Mouse (Mus musculus) layer of hippocampus, postnatal 14 days (tissue): ENCODE measurements around the gene Ccl22. TPM values are rescaled to one million over a fixed set of nuclear protein-coding genes. Genes with fewer than 3 reads are reported as not detected.

Source experiments
- DNase-seq, 2 experiments: peaks; one replicate each; pipeline ENCODE4 v3.0.0; 2021 to 2022; ENCODE audit warnings: low spot score in 2 of 2, mixed read lengths in 1 of 2
- long read RNA-seq, 2 experiments: library from polyadenylated mRNA; stranded (forward); transcript quantifications; one replicate each; pipeline ENCODE4 v2.0.0; 2021
- total RNA-seq, 2 experiments: library from RNA; stranded (reverse); gene quantifications; 2 replicates each; pipeline ENCODE4 v1.2.3; 2021

Gene Ccl22
- under 1 TPM; 0.17 to 0.18 TPM for total RNA-seq
- long read RNA-seq, experiment 1: 0 reads
- long read RNA-seq, experiment 2: 0 reads

GRCm38 (mm10) chr8:94745476-94746184, at the start of gene Ccl22:
Gene Ccl22, plus strand, starts transcription at chr8:94745590.
- no peak for DNase-seq

- DNase-seq: peak; percentile 45 to 47
Observed at GRCm38 (mm10) chr8:94695994-94696384, 49.4 kb upstream of the Ccl22 start, which contains the start of gene Pllp. Gene Pllp, minus strand, starts transcription at chr8:94696278.

- DNase-seq: no peak
Observed at GRCm38 (mm10) chr8:94696566-94696965, 48.8 kb upstream of the Ccl22 start.

GRCm38 (mm10) chr8:94697956-94698355, 47.4 kb upstream of the Ccl22 start:
- no peak for DNase-seq

DNA sequence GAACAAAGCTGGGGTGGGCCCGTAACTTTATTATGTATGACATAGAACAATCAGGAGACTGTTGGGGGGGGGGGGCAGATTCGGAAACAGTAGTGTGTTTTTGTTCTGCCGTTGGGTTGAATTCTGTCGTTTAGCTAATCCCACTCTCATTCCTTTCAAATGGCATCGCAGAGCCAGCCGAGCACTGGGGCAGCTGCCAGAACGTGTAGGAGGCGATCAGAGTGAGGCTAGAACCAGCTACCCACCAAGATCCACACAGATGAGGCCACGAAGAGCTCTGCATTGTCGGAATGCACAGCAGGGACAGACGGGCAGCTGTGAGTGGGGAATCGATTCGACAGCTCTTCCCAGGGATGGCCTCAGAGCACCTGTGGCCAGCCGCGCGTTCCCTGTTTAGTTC, 46.0 kb upstream of the Ccl22 start:
- peak in 1 of 2 experiments; percentile 61 for DNase-seq

DNA sequence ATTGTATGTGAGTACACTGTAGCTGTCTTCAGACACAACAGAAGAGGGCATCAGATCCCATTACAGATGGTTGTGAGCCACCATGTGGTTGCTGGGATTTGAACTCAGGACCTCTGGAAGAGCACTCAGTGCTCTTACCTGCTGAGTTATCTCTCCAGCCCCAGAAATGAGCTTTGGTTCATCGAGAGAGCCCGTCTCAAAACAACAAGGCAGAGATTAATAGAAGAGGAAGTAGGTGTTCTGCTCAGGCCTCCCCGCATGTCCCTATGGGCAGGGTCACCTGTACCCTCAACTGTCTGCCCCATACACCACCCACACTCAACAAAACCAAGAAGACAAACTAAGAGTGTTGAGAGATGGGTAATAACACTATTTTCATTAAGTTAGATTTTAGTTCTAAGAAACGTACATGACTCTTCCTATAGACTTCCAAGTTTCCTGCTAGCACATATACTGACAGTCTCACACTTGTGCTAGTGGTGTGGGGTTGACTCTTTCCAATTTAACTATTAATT, 44.9 kb upstream of the Ccl22 start:
- DNase-seq: peak in 1 of 2 experiments; percentile 0

DNA sequence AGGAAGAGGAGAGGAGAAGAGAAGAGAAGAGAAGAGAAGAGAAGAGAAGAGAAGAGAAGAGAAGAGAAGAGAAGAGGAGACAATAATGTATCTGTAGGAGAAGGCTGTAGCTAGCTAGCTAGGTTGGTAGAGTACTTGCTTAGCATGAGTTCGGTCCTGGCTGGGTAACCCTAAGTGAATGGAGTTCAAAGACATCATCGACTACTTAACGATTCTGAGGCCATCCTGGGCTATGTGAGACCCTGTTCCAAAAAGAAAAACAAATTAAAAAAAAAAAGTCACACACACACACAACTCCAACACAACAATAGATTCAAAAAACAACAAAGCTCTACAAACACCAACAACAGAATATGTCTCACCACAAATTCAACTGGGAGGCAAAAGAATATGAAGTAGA, 43.2 kb upstream of the Ccl22 start:
- DNase-seq: no peak

- DNase-seq: peak; percentile 78 to 82
Observed at GRCm38 (mm10) chr8:94702844-94703813, 42.3 kb upstream of the Ccl22 start.

DNA sequence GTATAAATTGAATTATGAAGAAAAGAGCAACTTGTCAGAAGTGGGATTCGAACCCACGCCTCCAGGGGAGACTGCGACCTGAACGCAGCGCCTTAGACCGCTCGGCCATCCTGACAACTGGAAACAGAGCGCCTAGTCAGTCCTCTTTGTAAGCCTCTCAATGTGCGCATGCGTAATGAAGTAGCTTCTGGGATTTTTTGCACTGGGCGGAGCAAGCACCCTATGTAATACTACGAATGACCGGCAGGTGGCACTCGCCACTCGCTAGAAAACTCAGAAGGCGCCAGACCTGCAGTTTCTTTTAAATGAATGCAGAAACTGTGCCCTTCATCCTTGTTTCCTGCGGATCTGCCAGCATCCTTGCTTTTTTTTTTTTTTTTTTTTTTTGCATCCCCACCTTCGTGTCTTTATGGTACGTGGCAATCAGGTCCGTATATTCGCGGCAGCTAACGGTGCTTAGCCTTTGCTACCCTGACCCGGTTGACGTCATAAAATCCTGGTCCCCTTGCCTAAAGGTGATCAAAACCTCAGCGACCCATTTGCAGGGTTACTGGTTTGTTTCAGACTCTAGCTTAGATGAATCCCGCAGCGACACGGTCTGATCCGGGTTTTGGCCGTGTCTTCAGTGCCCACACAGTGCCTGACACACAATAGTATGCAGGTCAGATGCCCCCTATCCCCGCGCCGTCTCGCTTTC, 41.3 kb upstream of the Ccl22 start:
- peak; percentile 99 to 100 for DNase-seq

GRCm38 (mm10) chr8:94704669-94704984, 40.8 kb upstream of the Ccl22 start:
- no peak for DNase-seq

GRCm38 (mm10) chr8:94705581-94706245, 39.7 kb upstream of the Ccl22 start:
- DNase-seq: no peak

- no peak for DNase-seq
Observed at GRCm38 (mm10) chr8:94706732-94707395, 38.5 kb upstream of the Ccl22 start.

DNA sequence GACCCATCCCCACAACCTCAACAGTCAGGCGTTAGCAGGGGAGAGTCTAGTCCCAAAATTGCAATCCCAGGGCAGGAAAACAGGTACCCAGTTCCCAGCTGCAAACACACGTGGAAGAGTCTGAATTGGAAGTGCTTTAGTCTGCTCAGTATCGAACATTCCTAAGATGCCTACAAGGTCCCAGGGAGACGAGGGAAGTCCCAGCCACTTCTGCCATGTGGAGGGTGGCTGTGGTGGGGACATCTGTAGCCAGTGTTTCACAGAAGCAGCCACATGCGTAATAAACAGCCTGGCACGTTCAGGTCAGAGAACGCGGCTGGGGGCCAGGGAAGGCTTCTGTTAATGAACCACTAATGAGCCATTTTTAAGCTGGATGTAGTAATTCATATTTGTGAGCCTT, 35.1 kb upstream of the Ccl22 start:
- DNase-seq: no peak

DNA sequence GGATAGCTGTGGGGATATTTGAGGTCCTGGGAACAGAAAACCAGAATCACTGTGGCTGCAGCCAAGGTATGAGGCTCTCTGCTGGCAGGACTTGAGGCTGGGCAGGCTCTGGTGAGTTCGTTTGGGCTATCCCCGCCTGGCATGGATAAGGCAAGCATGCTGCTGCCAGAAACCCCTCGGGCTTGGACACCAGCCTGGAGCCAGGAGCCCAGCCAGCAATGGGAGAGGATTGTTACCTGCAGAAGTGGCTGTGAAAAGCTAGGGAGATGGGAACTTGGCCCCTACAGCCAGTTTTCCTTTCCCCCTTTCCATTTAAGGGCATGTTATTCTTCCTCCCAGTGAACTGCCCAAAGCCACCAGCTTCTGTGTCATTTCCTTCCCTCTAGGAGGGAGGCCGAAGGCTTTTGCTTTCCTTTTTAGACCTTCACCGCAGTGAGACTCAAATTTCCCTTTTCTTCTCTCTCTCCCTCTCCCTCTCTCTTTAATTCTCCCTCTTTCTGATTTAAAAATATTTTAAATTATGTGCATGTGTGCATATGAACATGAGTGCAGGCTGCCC, 34.2 kb upstream of the Ccl22 start:
- DNase-seq: peak in 1 of 2 experiments; percentile 68

DNA sequence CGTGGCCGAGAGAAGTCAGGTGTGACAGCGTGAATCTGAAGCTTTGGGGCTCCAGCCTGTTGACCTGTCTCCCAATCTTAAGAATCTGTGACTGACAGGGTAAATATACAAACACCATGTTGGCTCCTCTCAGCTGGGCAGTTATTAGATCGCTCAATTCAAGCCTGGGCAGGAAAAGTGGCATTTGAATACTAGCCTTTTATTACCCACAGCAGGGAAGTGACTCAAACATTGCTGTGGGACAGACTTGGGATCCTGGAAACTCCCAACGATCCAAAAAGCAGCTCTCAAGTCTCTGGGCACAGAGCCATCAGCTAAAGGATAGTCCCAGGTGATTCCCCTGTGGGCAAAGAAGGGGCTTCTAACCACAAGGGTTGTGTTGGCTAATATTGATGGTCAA, 30.8 kb upstream of the Ccl22 start:
- no peak for DNase-seq

- no peak for DNase-seq
Observed at GRCm38 (mm10) chr8:94715871-94716270, 29.5 kb upstream of the Ccl22 start.

GRCm38 (mm10) chr8:94716841-94717240, 28.5 kb upstream of the Ccl22 start:
- DNase-seq: no peak

- DNase-seq: no peak
Observed at GRCm38 (mm10) chr8:94725998-94726397, 19.4 kb upstream of the Ccl22 start.

DNA sequence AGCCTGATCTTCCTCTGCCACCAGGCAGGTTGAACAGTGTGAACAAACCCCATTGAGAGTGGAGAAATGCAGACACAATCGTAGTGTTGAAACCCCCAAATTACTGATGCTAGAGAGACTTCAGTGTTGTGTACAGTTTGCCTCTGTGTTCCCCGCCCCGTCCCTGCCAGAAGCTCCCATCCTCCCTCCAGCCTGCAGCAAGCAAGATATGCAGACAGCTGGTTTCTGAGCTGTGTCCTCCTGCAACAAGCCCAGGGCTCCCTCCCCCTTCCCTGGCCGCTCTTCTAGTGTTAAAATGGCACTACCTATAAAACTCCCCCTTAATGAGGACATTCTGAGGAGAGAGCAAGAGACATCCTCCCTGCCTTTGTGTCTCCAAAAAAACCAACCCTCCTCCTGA, 16.1 kb upstream of the Ccl22 start:
- DNase-seq: no peak
